Mouse (Mus musculus): ENCODE measurements around the gene Zfp217. TPM values are rescaled to one million over a fixed set of nuclear protein-coding genes. Genes with fewer than 3 reads are reported as not detected.

The Zfp217 gene
- polyA plus RNA-seq, 1 experiment from 2014 or later, result 1.4 TPM

GRCm38 (mm10) chr2:170070641-170071241 lies 77.2 kb downstream of the Zfp217 start:
- Histone ChIP-seq H3K4me2 (replicated peaks) (no peak overlapping the region), H3K9ac (replicated peaks) (no peak overlapping the region), H3K9me3 (no peaks in the 10 kb centered on the region), H3K4me3 (no peak overlapping the region), H3K27me3 (no peaks in the 10 kb centered on the region), H3K4me1 (peaks cover 10% of the 10 kb centered on the region), H3K27ac (replicated peaks) (no peak overlapping the region), H3K36me3 (no peaks in the 10 kb centered on the region)
- no peak for ATAC-seq (replicated peaks)
- 39% methylated on average over 15 of the region's 15 CpGs for WGBS

- Histone ChIP-seq H3K27ac (replicated peaks) (no peak overlapping the region), H3K9ac (replicated peaks) (no peak overlapping the region), H3K9me3 (no peaks in the 10 kb centered on the region), H3K4me2 (replicated peaks) (no peak overlapping the region), H3K4me3 (no peak overlapping the region), H3K36me3 (no peaks in the 10 kb centered on the region), H3K27me3 (no peaks in the 10 kb centered on the region), H3K4me1 (peaks cover 10% of the 10 kb centered on the region)
- no peak for ATAC-seq (replicated peaks)
- WGBS, result 87% methylated on average over 5 of the region's 5 CpGs
These were observed 77.9 kb downstream of the Zfp217 start for GRCm38 (mm10) chr2:170069976-170070375.

- no peaks in the 10 kb centered on the region for H3K36me3 ChIP-seq
- no peak overlapping the region for H3K9ac ChIP-seq (replicated peaks)
- H3K27me3 ChIP-seq, result no peaks in the 10 kb centered on the region
- H3K4me1 ChIP-seq, result no peaks in the 10 kb centered on the region
- WGBS, result 90% methylated on average over 3 of the region's 3 CpGs
- no peaks in the 10 kb centered on the region for H3K9me3 ChIP-seq
- no peak for ATAC-seq (replicated peaks)
- no peak overlapping the region for H3K4me3 ChIP-seq
- H3K4me2 ChIP-seq (replicated peaks), result no peak overlapping the region
- H3K27ac ChIP-seq (replicated peaks), result no peak overlapping the region
These were observed 85.5 kb downstream of the Zfp217 start for GRCm38 (mm10) chr2:170062378-170062777.

- H3K9ac ChIP-seq (replicated peaks), result no peak overlapping the region
- no peaks in the 10 kb centered on the region for H3K9me3 ChIP-seq
- H3K4me3 ChIP-seq, result no peak overlapping the region
- 70% methylated on average over 4 of the region's 4 CpGs for WGBS
- H3K4me1 ChIP-seq, result no peaks in the 10 kb centered on the region
- H3K4me2 ChIP-seq (replicated peaks), result no peak overlapping the region
- no peaks in the 10 kb centered on the region for H3K27me3 ChIP-seq
- H3K27ac ChIP-seq (replicated peaks), result no peak overlapping the region
- no peak for ATAC-seq (replicated peaks)
- H3K36me3 ChIP-seq, result no peaks in the 10 kb centered on the region
These were observed 87.8 kb downstream of the Zfp217 start for GRCm38 (mm10) chr2:170060066-170060465.

- H3K9me3 ChIP-seq, result no peaks in the 10 kb centered on the region
- WGBS, result 63% methylated on average over 14 of the region's 14 CpGs
- no peaks in the 10 kb centered on the region for H3K27me3 ChIP-seq
- no peaks in the 10 kb centered on the region for H3K4me1 ChIP-seq
- ATAC-seq (replicated peaks), result no peak
- H3K27ac ChIP-seq (replicated peaks), result no peak overlapping the region
- H3K4me2 ChIP-seq (replicated peaks), result no peak overlapping the region
- H3K36me3 ChIP-seq, result no peaks in the 10 kb centered on the region
- no peak overlapping the region for H3K9ac ChIP-seq (replicated peaks)
- H3K4me3 ChIP-seq, result no peak overlapping the region
These were observed 89.1 kb downstream of the Zfp217 start for GRCm38 (mm10) chr2:170058774-170059173.
